Mouse (Mus musculus): Measurements from ENCODE around the gene Ldlr.

Gene Ldlr

GRCm38 (mm10) chr9:21726218-21726975 is 3.1 kb downstream of the Ldlr start:
- DNase-seq, result peak; percentile 86

- DNase-seq, result peak; percentile 90
Measured at GRCm38 (mm10) chr9:21728261-21728832, 5.1 kb downstream of the Ldlr start.

GRCm38 (mm10) chr9:21729264-21729663 is 6.0 kb downstream of the Ldlr start:
- peak; percentile 91 for DNase-seq

GRCm38 (mm10) chr9:21732288-21732687 is 9.0 kb downstream of the Ldlr start:
- no peak for DNase-seq

GRCm38 (mm10) chr9:21733446-21733845 is 10.2 kb downstream of the Ldlr start:
- peak; percentile 85 for DNase-seq

- DNase-seq, result no peak
Measured at GRCm38 (mm10) chr9:21733989-21734388, 10.7 kb downstream of the Ldlr start.

- no peak for DNase-seq
Measured at GRCm38 (mm10) chr9:21735126-21735525, 11.8 kb downstream of the Ldlr start.

GRCm38 (mm10) chr9:21736580-21736979 is 13.3 kb downstream of the Ldlr start:
- DNase-seq, result no peak

GRCm38 (mm10) chr9:21737188-21737587 is 13.9 kb downstream of the Ldlr start:
- DNase-seq, result no peak

- DNase-seq, result no peak
Measured at GRCm38 (mm10) chr9:21738776-21739175, 15.5 kb downstream of the Ldlr start.

- DNase-seq, result no peak
Measured at GRCm38 (mm10) chr9:21740427-21740826, 17.1 kb downstream of the Ldlr start.

- no peak for DNase-seq
Measured at GRCm38 (mm10) chr9:21741514-21741913, 18.2 kb downstream of the Ldlr start.

- DNase-seq, result no peak
Measured at GRCm38 (mm10) chr9:21747238-21747774, 24.0 kb downstream of the Ldlr start.

- peak; percentile 98 for DNase-seq
Measured at GRCm38 (mm10) chr9:21748033-21748432, 24.8 kb downstream of the Ldlr start.

GRCm38 (mm10) chr9:21748491-21748890 is 25.2 kb downstream of the Ldlr start:
- peak; percentile 92 for DNase-seq

- DNase-seq, result no peak
Measured at GRCm38 (mm10) chr9:21749382-21750118, 26.3 kb downstream of the Ldlr start.

GRCm38 (mm10) chr9:21750370-21750769 is 27.1 kb downstream of the Ldlr start:
- DNase-seq, result no peak

GRCm38 (mm10) chr9:21751347-21751746 is 28.1 kb downstream of the Ldlr start:
- DNase-seq, result peak; percentile 94

GRCm38 (mm10) chr9:21752252-21752792 is 29.0 kb downstream of the Ldlr start:
- DNase-seq, result peak; percentile 98

- DNase-seq, result peak; percentile 98
Measured at GRCm38 (mm10) chr9:21754003-21754402, 30.7 kb downstream of the Ldlr start.

- DNase-seq, result peak; percentile 96
Measured at GRCm38 (mm10) chr9:21754516-21755321, 31.4 kb downstream of the Ldlr start.

Data from heart, adult 11 months (tissue).